Mouse (Mus musculus) liver, adult 2 months (tissue): Measurements from ENCODE around the gene Drap1.

Source experiments
- CTCF ChIP-seq: fragments of 200-500 bp; IDR thresholded peaks from 2 replicates; pipeline ENCODE4 v1.5.1; 2011; ENCODE audit warnings: low read depth, low read length, control low read depth
- POLR2A ChIP-seq: fragments of 200-500 bp; IDR thresholded peaks from 2 replicates; pipeline ENCODE4 v1.6.1; 2011; ENCODE audit warnings: low read length, control low read depth; ENCODE audit not compliant: insufficient read depth; ENCODE audit errors: extremely low read depth

- TF ChIP-seq CTCF (no peak), POLR2A (no peak)
Measured at GRCm38 (mm10) chr19:5455568-5455967, 30.8 kb upstream of the Drap1 start.
